Mouse (Mus musculus) kidney, adult 8-10 months (tissue): Measurements from ENCODE around the gene Ganc.

Experiments
- DNase-seq, 2 experiments: peaks; one replicate each; pipeline ENCODE4 v3.0.0; 2022

The Ganc gene

DNA sequence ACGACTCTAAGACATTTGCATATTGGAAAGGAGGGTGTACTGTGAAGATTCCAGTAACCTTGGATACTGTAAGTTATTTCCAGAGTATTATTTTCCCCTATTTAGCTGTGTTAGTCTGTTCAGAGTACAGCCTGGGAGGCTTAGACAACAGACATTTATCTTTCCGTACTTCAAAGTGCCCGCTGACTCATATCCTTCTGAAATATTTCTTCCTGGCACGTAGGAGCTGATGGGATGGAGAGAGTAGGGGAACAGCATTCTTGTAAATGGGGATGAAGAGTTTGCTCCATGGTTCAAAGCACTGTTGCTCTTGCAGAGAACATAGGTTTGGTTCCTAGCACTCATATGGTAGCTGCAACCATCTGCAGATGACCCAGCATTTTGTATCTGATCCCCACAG lies 48.9 kb downstream of the Ganc start:
- no peak for DNase-seq

DNA sequence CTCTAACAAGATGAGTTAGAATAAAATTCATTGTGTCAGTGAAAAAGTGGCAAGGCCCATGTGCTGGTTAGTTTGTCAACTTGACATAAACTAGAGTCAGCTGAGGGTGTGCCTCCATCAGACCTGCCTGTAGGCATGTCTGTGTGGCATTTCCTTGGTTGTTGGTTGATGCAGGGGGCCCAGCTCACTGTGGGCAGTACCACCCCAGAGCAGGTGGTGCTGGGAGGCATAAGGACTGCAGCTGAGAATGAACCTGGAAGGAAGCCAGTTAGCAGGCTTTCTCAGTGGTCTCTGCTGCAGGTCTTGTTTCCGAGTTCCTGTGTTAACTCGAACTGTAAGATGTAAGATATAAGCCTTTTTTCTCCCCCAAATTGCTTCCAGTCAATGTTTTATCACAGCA lies 51.3 kb downstream of the Ganc start:
- no peak for DNase-seq

DNA sequence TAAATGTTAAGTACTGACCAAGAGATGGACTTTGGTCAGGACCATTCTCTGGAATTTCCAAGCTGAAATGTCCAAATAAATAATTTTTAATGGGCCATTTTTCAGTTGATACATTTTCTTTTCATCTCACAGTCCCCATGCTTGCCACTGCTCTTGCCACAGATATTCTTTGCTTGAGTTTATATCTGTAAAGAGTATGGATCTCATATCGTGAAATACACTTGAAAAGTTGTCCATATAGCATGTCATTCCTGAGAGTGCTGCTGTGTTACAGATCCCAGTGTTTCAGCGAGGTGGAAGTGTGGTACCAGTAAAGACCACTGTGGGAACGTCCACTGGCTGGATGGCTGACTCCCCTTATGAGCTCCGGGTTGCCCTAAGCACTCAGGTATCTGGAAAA lies 52.0 kb downstream of the Ganc start, which contains the start of gene Capn3:
Gene Capn3 (plus strand): TSS at position 301 of the 400 bp plus-strand sequence.
- no peak for DNase-seq

DNA sequence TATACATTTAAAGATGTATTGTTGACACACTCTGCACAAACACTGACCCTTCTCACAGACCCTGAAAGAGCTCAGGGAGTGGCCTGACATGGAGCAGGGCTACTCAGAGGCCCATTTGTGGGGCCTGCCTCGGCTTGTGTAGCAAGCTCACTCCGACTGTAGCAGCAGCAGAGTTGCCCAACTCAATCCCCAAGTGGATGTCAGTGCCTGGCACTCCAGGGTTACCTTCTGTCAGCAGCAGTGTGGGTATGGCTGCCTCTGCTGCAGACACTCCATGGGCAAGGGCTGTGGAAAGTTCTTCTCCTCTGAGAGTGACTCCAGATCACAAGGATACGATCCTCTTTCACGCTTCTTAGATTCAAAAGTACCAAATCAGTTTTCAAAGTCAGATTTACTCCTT lies 56.5 kb downstream of the Ganc start:
- DNase-seq, result no peak

DNA sequence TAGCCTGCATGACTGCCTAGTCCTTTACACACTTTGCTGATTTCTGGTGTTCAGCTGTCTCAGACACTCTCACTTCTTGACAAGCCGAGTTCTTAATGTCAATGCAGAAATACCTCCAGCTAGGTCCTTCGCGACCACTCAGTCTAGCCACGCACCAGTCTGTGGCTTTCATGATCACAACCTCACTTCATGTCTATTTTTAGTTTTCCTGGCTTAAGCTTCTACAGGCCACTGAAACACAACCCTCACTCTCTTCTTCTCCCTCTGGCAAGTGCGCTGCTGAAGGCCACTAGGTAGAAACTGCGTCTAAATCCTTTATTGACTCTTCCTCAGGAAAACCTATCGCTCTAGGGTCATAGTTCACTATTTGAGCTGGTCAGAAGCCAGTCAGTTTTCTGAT lies 59.6 kb downstream of the Ganc start:
- no peak for DNase-seq

DNA sequence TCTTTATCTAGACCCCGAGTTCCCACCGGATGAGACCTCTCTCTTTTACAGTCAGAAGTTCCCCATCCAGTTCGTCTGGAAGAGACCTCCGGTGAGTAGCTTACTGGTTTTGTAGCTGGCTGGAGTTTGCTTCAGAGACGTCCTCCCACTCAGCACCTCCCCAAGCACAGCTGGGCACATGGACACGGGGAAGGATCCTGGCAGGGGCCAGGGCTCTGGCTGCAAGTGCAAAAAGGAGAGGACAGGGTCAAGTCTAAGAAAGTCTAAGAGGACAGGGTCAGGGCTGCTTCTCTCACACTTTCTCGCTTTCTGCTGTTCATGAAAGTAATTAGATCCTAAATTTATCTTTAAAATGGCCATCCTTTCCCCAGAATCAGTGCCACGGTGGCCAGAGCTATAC lies 60.4 kb downstream of the Ganc start:
- DNase-seq, result no peak

DNA sequence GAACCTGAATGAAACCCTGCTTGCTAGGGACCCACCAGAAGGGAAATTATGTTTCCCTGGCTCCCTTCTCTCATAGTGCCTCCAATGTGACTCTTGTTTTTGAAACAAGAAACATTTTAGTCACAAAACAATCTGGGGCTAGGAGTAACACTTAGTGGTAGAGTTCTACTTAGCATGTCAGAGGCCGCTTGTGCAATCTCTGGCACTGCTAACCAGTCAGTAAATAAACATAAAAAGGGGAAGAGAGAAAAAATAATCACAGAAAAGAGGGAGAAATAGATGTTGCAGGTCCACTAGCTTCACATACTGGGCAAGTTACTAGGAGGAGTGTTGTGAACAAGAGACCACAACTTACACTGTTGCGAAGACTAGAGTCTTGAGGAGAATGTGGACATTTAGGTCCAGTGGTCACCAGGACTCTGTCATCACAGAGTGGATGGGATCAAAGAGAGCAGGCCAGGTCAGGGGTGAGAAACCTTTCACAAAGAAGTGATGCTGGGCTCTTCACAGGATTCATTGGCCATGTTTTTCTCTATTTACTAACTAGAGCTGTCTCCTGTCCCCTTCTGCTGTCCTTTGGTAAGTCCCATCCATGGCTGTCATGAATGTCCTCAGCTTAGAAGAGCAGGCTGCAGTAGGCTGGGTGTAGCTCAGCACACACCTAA lies 61.2 kb downstream of the Ganc start:
- no peak for DNase-seq

DNA sequence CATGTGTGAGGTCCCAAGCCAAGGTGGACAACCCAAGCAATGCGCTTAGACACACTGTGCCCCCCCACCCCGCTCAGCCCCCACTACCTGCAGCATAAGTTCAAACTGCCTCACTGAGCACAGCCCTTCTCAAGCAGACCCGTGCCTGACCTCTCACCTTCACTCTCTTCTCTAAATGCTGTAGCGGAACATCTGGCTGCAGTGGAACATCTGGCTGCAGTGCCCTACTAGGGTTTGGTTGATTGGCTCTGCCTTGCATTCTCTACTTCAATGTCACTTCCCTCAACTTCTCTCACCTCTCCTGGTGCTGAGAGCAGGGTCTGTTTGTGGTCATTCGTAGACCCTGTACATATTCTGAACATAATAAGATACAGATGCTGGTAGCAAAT lies 61.7 kb downstream of the Ganc start:
- no peak for DNase-seq

DNA sequence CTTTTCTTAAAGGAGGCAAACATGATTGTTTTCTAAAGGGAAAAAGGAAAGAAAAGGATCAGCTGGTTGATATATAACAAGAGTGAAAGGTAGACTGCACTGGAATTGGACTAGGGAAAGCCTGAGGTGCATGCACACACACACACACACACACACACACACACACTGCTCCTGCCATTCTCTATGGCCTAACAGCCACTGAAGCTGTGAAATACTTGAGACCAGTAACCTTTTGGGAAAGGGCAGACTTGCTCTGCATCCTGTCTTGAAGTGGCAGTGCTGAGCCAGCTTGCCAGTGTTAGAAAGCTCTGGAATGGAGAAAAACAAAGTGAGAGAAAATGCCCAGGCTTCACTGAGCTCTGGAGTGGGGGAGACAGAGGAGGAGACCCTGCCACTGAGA lies 64.3 kb downstream of the Ganc start:
- no peak for DNase-seq

DNA sequence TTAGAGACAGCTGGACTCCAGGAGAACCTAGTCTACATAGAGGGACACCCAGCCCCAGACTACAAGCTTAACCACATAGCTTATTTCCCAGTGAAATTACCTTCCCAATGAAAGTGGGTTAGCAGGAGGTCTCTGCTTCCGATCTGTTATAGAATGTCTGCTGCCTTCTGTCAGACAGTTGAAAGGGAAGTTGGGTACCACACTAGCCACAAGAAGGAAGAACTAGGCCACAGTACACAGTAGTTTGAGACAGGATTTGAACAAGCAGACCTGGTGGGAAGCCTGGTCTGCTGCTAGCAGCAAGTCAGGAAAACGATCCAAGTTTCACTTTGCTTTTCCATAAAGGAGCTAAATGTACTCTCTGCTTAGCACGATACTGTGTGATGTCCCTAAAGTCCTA lies 65.5 kb downstream of the Ganc start:
- no peak for DNase-seq

DNA sequence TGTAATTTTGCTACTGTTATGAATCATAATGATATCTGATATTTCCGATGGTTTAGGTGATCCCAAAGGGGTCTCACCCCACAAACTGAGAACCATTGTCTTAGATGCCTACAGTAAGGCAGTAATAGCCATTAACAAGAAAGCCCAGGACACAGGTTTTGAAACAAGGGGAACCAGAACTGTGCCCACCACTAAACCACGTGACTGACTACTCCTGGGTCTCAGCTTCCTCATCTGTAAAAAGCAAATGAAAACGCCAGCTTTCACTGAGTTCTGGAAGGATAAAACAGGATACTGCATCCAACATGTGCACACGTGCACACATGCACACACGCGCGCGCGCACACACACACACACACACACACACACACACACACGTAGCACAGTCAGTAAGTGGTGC lies 66.0 kb downstream of the Ganc start:
- no peak for DNase-seq

DNA sequence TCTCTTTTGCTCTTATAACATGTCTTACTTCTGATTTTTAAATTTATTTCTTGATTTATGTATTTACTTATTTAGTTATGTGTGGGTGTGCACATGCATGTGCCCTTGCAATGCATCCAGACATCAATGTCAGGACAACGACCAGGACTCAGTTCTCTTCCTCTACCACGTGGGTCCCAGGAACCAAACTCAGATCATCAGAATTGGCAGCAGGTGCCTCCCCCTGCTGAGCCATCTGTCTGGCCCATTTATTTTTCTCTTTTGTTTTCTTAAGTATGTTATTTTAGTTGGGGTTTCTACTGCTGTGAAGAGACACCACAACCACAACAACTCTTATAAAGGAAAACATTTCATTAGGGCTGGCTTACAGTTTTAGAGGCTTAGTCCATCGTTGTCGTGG lies 67.2 kb downstream of the Ganc start:
- no peak for DNase-seq

DNA sequence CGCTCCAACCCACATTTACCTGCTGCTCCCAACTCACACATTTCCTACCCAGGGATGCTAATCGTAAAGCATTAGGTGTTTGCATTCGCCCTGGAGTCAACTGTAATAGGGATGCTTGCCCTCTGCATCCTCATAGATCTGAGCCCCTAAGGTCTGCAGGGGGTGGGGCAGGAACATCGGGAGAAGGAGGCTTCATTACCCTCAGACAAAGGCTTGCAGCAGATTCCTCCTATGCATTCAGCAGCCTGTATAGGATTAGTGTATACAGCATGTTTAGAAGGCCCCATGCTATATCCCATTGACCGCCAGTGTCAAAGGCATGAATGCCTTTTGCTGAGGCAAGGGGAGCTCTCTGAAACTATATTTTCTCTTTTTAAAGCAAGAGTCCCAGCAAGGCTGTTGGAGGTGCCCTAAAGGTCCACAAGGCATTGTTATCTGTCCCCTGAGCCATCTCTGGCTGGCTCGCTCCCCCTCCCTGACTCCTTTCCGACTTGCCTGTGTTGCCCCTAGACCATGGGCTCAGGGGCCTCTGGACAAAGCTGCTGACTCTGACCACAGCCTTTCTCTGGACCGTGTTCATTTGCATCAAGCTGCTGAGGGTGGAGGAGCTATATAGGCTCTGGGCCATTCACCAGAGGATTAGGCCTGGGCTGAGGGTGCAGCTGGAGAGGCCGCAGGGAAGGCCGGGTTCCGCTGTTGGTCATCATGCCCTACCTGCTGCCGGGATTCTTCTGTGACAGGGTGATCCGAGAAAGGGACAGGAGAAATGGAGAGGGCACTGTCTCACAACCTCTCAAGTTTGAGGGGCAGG lies 72.8 kb downstream of the Ganc start:
- no peak for DNase-seq

DNA sequence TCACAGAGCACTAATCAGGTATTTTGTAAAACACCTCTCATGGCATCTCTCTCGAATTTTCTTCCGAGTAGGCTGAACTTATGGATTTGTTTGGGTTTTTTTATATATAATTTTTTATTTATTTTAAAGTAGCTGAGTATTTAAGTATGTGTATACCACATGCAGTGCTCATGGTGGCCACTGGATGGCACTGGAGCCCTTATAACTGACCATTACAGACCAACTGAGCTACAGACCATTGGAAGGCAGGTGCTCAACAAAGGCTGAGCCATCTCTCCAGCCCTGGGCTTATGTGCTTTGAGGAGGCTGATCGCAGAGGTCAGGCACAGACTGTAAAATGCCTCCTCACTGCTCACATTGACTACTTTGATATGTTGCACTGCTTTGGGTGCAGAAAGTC lies 74.9 kb downstream of the Ganc start:
- DNase-seq, result peak; percentile 76 to 92

DNA sequence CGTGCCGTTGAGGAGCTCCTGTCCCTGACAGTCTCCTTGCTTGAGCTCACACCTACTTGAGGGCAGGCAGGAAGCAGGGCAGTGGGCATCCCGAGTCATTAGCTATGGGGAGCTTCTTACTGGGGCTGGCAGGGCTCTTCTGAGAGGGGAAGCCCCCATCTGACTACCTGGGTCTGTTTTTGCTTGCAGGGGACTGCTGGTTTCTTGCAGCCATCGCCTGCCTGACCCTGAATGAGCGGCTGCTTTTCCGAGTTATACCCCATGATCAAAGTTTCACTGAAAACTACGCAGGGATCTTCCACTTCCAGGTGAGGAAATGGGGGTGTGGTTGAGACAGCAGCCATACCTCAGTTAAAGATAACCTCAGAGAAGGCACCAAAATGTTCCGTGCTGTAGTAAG lies 78.2 kb downstream of the Ganc start:
- no peak for DNase-seq

DNA sequence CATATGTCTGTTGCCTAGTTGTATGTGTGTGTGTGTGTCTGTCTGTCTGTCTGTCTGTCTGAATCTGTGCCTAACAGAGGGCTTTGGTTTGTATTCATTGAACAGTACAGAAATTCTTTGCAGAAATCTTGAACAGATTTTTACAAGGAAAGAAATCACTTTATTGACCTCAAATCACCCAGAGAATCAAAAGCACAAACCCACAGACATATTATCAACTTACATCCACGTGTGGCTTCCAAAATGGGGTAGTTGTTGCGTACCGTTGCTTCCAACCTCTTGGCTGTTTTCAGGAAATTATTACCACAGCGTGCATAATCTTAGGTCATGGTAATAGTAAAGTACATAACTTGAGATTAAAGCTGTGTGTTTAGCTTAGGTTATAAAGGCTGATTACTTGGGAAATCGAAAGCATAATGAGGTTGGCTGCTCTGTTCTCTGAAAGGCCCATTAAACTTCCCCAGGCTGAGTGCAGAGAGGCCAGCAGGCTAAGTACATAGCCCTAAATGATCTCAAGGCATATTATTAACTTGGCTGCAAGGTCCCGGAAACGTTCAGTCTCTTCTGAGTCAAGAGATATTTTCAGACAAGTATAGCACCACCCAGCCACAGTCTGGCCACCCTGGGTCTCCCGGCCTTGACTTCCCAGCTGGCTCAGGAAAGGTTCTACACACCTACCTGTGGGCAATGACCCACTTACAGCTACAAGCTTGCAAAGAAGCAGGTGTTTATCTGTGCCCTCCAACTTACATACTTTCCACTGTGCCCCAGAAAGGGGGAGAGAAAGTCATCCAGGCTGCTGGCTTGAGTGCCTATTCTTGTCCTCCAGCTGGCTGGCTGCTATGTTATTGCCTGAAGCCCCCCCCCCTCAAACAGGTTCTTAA lies 79.1 kb downstream of the Ganc start:
- DNase-seq, result peak; percentile 28 to 45

DNA sequence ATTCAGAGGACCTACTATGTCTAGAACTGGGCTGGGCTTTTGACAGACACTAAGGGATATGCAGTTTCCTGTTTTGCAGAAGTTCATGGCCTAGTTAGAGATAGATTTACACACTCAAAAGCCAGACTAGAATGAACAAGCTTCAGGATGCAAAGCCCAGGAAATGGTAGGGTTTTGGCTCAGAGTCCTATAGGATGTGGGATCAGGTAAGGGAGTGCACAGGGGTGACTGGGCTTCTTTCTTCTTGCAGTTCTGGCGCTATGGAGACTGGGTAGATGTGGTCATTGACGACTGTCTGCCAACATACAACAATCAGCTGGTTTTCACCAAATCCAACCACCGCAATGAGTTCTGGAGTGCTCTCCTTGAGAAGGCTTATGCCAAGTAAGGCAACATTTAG lies 80.5 kb downstream of the Ganc start:
- DNase-seq, result no peak

DNA sequence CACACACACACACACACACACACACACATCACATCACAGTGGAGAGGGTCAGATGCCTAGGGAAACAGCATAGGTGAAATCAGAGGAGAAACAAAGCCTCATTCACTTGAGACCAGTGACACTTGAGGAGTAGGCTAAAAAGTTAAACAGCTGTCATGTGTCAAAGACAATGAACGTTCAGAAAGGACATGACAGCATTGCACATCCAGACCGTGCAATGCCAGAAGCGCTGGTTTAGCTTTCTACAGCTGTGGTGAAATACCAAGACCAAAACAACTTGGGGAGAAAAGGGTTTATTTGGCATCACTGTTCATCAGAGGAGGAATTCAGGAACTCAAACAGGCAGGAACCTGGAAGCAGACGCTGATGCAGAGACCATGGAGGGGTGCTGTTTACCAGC lies 89.6 kb downstream of the Ganc start:
- DNase-seq, result no peak

DNA sequence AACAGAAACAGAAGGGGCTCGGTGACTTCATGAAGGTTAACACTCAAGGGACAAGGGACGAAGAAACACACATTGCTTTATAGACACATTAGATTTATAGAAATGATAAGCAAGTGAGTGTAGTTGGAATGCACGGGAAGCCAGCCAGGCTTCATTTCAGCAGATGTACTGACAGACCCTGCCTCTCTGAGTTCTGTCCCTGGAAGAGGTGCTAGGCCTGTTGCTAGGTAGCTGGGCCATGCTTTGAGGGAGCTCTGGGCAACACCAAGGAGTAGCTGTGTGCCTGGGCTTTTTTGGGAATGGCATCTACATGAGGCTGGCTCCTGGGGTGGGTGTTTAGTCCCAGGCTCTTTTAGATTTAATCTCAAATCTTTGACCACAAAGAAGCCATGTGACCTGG lies 92.8 kb downstream of the Ganc start:
- DNase-seq, result no peak

DNA sequence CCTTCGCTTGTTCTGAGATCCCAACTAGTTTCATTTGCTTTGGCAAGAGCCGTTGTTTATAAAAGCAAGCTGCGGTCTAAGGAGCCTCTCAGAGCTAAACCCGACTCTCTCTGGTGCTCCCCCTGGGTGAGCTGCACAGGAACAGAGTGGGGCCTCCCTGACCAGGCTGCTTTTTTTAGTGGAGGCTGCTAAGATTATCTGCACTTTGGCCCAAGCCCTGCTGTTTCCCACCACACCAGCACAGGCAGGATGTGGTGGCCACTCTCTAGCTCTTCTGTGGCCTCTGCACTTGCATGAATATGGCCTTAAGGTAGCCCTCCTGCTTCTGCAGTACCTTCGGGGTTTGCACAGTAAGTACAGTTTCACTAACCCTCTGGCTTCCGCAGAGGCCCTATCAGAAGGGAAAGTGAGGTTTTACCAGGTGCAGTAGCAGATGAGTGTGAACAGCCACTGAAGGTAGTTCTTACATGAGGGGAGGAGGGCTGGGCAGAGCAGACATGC lies 96.3 kb downstream of the Ganc start:
- no peak for DNase-seq

DNA sequence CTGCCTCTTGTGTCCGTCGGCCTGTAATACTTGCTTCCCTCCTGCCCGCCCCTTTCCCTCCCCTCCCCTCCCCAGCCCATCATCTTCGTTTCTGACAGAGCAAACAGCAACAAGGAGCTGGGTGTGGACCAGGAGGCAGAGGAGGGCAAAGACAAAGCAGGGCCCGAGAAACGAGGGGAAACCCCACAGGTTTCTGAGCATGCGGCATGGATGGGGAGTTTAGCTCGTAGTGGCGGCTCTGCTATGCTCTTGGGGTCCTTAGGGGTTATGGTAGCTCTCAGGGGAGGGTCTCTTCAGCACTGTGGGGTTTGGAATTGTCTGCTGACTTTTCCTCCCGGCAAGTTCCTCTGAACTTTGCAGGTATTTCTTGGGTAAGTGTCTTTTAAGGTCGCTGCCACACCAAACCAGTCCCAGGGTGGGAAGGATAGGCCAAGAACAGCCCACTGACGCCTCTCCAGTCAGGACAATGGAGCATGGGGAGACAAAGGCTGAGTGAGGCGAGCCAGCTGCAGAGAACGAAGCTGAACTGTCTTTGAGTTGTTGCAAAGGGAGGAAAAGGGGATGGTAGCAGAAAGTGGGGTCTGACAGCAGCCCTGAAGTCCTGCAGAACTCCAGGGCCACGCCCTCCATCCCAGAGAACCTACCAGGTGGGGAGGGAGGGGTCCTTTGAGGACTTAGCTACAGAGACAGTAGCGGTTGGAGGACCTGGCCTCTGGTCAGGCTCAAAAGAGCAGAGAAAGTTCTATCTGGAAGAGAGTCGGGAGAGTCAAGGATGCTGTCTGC lies 97.6 kb downstream of the Ganc start:
- DNase-seq, result no peak

DNA sequence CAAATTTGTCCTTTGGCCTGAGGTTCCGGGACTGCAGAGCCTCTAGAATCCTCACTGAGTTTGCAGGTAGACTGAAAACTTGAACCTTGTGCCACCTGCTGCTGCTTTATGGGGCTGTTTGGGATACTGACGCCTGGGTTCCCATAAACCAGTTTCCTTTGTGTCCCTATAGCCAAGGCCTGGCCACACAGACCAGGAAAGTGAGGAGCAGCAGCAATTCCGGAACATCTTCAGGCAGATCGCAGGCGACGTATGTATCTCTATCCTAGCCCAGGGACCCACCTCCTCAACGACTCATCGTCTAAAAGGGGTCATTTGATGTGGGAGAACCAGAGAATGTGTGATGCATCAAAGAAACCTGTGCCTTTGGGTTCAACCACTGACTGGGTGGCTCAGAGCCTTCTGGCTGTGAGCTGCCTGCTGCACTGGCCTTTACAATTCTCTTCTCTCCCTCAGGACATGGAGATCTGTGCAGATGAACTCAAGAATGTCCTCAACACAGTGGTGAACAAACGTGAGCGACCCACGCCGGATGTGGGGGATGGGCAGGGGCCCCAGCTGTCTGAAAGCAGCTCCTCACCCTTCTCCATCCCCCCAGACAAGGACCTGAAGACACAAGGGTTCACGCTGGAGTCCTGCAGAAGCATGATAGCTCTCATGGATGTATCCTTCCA lies 98.4 kb downstream of the Ganc start:
- no peak for DNase-seq
